Mouse (Mus musculus) thymus, adult 2 months (tissue): Measurements from ENCODE around the gene Lrrc51.

Source experiments
- CTCF ChIP-seq: fragments of 200-500 bp; IDR thresholded peaks from 2 replicates; pipeline ENCODE4 v1.5.1; 2012; ENCODE audit warnings: mild to moderate bottlenecking, control low read depth, low read length, moderate library complexity, borderline replicate concordance; ENCODE audit not compliant: control insufficient read depth, poor library complexity, insufficient read depth; ENCODE audit errors: extremely low read depth
- POLR2A ChIP-seq: fragments of 200-500 bp; IDR thresholded peaks from 2 replicates; pipeline ENCODE4 v1.6.1; 2012; ENCODE audit warnings: mild to moderate bottlenecking, low read length, control low read depth, moderate library complexity; ENCODE audit not compliant: control insufficient read depth, poor library complexity, insufficient read depth; ENCODE audit errors: extremely low read depth

DNA sequence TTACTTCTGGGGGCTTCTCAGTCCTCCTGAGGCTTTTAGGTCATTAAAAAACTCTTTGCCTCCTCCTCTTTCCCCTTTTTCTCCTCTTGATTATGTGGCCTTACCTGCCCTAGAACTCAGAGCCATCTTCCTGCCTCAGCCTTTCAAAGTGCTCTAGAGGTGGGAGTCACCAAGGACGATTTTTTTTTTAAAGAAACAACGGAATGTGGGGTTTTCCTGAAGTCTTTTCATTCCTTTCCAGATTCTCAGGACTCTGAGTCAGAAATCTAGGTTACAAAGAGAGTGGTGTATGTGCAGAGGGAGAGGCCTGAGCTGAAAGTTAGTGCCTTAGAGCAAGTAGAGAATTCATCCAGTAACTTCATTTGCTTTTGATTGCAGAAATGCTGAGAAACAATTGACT is 38.0 kb upstream of the Lrrc51 start:
- TF ChIP-seq CTCF (no peak), POLR2A (no peak)
